Mouse (Mus musculus) layer of hippocampus, adult 2 months (tissue): ENCODE data around the gene Pou2f1. TPM values are rescaled to one million over a fixed set of nuclear protein-coding genes. Genes with fewer than 3 reads are reported as not detected.

ENCODE experiments used
- DNase-seq, 2 experiments: peaks; one replicate each; pipeline ENCODE4 v3.0.0; 2022; ENCODE audit warnings: low spot score in 2 of 2
- H3K27ac ChIP-seq: fragments of 200-600 bp; 2 replicates; pipeline ENCODE4 v1.8.1; 2022
- H3K4me3 ChIP-seq: fragments of 200-600 bp; 2 replicates; pipeline ENCODE4 v1.8.1; 2022; ENCODE audit warnings: mild to moderate bottlenecking
- CTCF ChIP-seq: fragments of 200-600 bp; conservative IDR thresholded peaks from 2 replicates; pipeline ENCODE4 v1.8.1; 2022; ENCODE audit warnings: antibody characterized with exemption, mild to moderate bottlenecking, moderate library complexity
- total RNA-seq, 2 experiments: library from RNA; stranded (reverse); gene quantifications; 2 replicates each; pipeline ENCODE4 v1.2.3; 2021

Pou2f1 gene
- total RNA-seq, 2 experiments from 2014 or later, result 15.2 to 22.4 TPM

GRCm38 (mm10) chr1:165875520-165876284 lies 126.8 kb downstream of the Pou2f1 start:
- H3K4me3 ChIP-seq, result no peak overlapping the region
- no peak for DNase-seq
- no peak overlapping the region for H3K27ac ChIP-seq
- TF ChIP-seq CTCF, result no peak

- no peak for TF ChIP-seq CTCF
- no peak overlapping the region for H3K4me3 ChIP-seq
- DNase-seq, result no peak
- no peak overlapping the region for H3K27ac ChIP-seq
These were observed 127.8 kb downstream of the Pou2f1 start for GRCm38 (mm10) chr1:165874645-165875044.

DNA sequence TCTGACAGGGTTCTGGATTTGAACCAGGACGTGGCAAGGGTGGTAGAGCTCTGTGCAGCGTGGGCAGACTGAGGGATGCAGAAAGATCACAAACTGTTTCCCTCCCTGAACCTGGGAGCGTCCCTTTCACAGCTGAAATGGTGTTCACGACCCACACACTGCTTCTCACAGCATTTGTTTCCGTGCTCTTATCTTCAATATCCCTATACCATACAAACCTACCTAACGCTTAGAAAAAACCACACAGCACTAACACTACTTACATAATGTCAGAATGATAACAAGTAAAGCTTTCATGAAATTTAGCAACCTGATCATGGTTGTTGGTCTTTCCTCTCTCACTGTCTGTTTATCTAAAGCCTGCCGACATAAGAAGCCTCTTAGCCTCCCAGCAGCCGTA lies 133.8 kb downstream of the Pou2f1 start:
- Histone ChIP-seq H3K4me3 (no peak overlapping the region), H3K27ac (no peak overlapping the region)
- no peak for TF ChIP-seq CTCF
- no peak for DNase-seq

DNA sequence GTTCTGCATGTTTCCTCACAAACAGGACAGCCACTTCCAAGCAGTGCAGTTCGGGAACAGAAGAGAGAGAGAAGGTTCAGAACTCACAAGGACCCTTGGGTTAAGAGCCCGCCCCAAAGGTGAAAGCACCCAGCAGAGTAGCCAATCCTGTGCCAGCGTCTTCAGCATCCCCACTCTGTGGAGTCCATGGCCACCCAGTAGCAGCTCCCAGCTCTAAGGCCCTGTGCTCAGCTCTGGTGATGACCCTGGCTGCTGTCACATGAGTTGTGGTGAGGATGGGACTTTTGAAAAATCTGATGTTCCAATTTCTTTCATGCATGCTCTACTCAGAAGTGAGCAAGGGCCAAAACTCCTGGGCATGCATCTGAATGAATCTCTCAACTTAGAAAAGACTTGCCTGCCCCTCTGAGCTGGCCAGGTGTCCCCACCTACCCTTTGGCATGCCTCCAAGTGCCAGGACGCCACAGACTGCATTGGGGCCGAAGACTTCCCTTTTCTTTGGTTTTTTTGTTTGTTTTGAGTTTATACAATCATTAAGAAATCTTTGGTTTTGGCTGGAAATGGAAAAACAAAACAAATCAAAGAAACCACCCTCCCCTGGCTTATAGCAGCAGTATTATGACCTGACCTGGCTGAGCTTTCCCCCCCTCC lies 135.7 kb downstream of the Pou2f1 start:
- no peak for TF ChIP-seq CTCF
- H3K4me3 ChIP-seq, result no peak overlapping the region
- H3K27ac ChIP-seq, result no peak overlapping the region
- peak in 1 of 2 experiments; percentile 6 for DNase-seq

GRCm38 (mm10) chr1:165864864-165865795 lies 137.3 kb downstream of the Pou2f1 start:
- peak in 1 of 2 experiments; percentile 7 for DNase-seq
- Histone ChIP-seq H3K4me3 (no peak overlapping the region), H3K27ac (no peak overlapping the region)
- no peak for TF ChIP-seq CTCF

GRCm38 (mm10) chr1:165862059-165862458 lies 140.4 kb downstream of the Pou2f1 start:
- TF ChIP-seq CTCF, result no peak
- Histone ChIP-seq H3K27ac (no peak overlapping the region), H3K4me3 (no peak overlapping the region)
- DNase-seq, result no peak

DNA sequence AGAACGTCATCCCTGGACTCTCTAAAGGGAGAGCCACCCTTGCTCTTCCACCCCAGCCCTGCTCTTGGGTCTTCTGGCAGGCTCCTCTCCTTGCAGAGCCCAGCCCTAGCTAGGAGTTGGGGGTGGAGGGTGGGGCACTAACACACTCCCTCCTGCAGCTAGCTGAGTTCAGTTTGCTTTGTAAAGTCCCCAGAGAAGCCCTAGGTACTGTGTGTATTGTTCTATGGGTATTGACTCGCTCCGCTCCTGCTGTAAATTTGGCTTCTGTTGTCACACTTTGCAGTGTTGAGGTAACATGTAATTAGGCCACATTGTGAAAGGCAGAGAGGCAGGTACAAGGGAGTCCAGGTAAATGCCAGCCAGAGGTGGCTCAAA lies 141.3 kb downstream of the Pou2f1 start:
- DNase-seq, result no peak
- no peak for TF ChIP-seq CTCF
- Histone ChIP-seq H3K27ac (no peak overlapping the region), H3K4me3 (no peak overlapping the region)

DNA sequence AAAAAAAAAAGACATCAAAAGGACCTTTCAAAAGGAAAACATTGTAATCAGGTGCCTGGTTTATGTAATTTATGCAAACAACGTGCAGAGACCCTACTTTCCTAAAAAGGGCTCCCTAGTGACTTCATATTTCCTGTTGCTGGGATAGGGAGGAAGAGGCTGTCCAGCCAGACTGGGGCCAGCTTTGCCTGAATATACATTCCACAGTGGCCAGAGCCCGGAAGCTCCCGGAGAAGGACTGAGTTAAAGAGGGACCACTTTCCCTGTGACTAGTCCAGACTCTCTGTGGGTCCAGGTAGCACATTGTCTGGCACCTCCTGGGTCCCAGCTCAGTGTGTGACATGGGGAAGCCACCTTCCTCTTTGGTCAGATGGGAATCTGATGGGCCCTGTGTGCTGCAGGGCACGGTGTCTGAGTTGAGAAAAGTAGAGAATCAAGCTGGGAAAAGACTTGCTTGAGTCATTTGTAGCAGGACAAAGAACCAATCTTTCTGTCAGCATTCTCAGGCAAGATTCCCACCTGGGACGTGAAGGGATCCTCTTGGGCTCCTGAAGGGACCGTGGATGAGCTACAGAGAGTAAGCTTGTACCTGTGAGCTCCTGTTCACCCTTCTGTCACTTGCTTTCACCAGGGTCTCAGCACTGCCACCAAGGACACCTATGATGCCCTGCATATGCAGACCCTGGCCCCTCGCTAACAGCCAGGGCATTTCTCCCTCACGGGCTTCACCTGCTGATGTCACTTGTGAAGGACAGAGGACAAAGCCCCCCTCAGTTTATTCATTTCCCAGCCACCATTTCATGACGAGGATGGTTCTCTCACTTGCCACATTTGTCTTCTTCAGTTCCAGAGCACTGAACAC lies 141.9 kb downstream of the Pou2f1 start:
- Histone ChIP-seq H3K4me3 (no peak overlapping the region), H3K27ac (no peak overlapping the region)
- DNase-seq, result no peak
- TF ChIP-seq CTCF, result no peak

DNA sequence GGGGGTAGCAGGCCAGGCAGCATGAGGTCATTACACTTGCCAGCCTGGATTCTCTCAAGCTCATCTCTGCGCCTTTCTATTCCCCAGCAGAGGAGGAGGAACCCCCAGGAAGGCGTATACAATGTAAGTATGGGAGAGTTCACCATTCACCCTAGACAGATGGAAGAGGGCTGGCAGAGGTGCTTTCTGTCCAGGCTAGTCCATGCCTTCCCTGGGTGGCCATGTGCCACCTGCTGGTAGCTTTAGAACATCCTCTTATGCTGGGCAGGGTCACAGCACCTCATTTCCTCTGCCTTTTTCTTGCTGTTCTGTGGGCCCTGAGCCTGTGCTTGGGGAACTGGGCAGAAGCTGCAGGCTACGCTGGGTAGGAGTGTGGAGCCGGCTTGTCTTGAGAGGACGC lies 144.1 kb downstream of the Pou2f1 start:
- no peak for DNase-seq
- Histone ChIP-seq H3K4me3 (no peak overlapping the region), H3K27ac (no peak overlapping the region)
- peak; percentile 67 for TF ChIP-seq CTCF

GRCm38 (mm10) chr1:165857279-165857678 lies 145.2 kb downstream of the Pou2f1 start:
- TF ChIP-seq CTCF, result no peak
- no peak for DNase-seq
- H3K27ac ChIP-seq, result no peak overlapping the region
- no peak overlapping the region for H3K4me3 ChIP-seq

- no peak overlapping the region for H3K4me3 ChIP-seq
- no peak overlapping the region for H3K27ac ChIP-seq
- no peak for DNase-seq
- no peak for TF ChIP-seq CTCF
These were observed 146.5 kb downstream of the Pou2f1 start for GRCm38 (mm10) chr1:165855759-165856545.
